Mouse (Mus musculus) telencephalon, adult 2 months (tissue): ENCODE results near the gene Pcnx3.

ENCODE experiments used
- DNase-seq: peaks from one replicate; pipeline ENCODE4 v3.0.0-alpha.2; 2011; ENCODE audit warnings: low read depth, low spot score

The Pcnx3 gene

DNA sequence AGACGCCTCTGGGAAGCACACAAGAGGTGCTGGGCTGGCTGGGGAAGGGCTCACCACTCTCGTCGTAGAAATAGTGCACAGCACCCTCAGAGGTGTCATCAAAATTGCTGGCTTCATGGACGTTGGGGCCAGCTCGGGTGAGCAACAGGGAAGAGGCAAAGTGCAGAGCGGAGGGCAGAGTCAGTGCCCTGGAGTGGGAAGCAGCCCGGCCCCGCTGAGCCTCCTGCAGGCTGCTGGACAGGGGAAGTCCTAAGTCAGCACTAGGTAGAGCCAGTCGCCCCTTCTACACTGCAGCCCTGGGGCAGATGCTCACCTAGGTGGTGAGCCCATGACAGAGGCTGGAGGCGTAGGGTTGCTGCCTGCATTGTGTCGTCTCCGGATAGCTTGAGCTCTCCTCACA, 4.5 kb downstream of the Pcnx3 start:
- DNase-seq, result no peak

DNA sequence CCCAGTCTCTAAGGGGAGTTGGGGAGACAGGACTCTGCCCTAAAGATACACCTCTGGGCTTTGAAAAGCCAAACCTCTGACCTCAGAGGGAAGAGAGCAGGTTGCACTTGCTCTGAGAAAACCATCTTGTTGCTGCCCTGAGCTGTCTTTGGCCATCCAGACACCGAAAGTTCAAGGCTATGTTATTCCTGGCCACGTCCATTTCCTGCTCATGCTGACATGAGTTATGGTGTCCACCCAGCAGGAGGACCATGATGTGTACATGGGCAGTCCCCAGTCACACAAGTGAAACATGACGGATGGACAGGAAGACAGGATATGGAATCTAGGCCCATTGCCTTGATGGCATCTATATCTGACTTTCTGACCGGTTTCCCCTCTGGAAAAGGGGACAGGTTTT, 8.3 kb downstream of the Pcnx3 start:
- no peak for DNase-seq

DNA sequence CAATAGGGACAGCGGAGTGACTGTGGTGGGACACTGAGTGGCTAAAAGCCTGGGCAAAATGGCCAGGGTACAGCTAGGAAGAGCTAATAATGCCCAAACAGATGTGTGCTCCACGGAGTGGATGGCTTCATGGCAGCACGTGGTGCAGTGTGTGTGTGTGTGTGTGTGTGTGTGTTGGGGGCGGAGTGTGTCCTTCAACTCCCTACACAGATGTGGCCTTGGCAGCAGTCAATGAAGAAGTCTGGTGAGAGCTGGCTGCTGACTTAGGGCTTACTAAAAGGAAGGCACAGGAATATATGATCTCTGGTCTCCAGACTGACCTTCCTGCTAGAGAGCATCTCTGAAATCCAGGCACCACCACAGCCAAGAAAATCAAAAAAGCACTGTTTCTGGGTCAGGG, 20.3 kb downstream of the Pcnx3 start:
- DNase-seq, result no peak

DNA sequence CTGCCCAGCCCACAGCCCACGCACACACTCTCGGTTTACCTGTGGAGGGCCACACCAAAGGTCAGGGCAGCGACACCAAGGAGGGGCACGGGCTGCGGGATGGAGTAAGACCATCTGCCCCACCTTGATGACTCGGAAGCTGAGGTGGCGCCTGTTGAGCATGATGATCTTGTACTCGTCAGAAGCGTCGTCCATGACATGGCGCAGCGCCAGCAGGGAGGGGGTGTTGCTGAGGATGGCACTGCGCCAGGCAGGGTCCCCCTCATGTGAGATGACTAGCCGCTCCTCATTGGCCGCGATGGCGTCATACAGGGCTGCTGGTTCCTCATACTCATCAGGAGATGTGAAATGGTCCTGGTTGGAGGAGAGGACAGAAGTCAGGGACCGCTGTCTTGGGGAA, 22.3 kb downstream of the Pcnx3 start:
- no peak for DNase-seq

DNA sequence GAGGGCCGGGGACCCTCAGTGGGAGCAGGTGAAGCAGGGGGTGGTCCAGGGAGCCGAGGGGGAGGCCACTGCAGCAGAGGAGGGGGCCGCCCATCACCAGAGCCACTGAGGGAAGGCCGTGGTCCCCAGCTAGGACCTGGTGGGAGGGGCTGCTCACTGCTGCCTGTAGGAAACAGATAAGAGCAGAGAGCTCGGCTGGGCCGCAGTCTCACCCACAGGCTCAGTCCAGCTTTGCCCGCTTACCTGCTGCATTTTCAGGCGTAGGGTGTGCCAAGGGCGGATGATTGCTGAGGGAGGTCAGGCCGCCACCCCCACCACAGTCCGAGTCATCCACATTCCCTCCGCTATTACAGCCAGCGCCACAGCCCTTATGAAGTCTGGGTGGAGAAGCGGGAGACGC, 23.2 kb downstream of the Pcnx3 start:
- DNase-seq, result no peak

DNA sequence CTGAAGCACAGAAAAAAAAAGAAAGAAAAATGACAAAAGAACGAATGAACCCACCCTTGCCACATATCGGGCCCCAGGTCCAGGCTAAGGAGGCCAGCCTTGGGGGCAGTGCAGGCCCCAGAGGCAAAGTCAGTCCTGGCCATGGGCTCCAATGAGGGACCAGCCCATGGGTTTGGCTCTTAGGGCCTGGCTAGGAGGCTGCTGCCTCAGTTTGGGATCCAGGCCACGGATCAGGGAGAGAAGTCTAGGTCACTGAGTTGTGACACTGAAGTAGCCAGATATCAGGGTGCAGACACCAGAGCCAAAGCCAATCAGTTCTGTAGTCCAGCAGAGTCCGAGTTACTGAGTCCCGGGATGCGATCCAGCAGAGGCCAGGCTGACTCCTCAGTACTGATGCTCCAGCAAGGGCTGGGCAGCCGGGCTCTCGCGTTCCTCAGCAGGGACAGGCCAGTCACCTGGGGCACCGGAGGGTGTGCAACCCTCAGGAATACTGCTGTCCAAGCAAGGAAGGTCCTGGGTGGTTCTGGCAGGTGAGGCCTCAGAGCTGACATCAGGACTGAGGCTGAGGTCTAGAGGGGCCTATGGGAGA, 23.9 kb downstream of the Pcnx3 start:
- no peak for DNase-seq

DNA sequence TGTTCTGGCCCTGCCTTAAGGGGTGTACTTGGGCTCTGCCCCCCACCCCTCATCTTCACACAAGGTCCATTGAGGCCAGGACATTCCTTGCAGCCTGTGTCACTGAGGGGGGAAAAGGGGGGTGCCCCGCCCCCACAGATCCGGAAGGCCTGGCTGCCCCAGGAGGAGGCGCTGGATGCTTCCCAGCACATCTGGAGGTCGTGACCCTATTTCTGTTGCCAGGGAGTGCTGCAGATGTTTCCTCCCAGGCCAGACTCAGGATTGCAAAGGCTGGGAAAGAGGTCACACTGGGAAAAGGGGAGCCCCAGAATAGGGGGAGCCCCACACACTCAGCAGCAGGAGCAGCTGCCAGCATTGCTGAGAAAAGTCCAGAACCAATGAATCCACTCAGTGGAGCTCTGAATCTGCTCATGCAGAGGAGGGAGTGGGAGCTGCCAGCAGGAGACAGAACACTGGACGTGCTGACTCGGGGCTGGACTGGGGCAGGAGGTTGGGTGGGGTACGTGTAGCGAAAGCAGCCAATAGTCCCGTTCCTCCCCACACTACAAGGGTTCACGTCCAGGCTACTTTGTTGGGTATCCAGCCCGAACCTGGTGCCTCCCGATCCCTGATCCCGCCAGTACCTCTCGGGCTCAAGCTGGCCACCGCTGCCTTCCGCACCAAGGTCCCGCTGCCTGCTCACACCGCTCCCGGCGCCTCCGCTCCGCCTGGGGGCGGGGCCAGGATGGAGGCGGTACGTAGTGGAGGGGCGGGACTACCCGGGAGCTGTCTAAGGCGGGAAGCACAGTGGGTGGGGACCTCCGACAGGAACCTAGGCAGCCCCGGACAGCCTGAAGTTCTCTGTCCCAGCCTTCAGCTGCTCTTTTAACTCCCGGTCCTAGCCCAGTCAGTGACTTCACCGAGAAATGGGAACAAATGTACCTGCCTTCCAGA, 25.5 kb downstream of the Pcnx3 start, which contains the start of gene Sipa1:
Gene Sipa1, minus strand, starts transcription at position 727 of the 933 bp plus-strand sequence.
- DNase-seq, result no peak

DNA sequence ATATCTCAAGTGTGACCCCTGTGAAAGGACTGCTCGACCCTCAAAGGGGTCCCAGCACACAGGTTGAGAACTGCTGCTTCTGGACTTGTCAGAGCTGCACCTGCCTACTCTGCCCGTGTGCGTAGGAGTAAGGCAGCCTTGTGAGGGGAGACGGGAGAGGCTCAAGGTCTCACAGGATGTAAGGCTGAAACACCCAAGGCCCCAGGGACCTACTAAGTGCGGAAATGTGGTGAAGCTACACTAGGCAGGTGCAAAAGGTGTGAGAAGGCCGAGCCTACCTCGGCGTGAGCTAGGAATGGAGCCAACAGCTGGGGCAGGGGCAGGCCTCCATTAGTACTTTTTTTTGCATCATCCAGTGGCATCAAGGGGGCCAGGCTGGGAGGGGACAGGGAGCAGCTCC, 26.4 kb downstream of the Pcnx3 start:
- DNase-seq, result no peak

DNA sequence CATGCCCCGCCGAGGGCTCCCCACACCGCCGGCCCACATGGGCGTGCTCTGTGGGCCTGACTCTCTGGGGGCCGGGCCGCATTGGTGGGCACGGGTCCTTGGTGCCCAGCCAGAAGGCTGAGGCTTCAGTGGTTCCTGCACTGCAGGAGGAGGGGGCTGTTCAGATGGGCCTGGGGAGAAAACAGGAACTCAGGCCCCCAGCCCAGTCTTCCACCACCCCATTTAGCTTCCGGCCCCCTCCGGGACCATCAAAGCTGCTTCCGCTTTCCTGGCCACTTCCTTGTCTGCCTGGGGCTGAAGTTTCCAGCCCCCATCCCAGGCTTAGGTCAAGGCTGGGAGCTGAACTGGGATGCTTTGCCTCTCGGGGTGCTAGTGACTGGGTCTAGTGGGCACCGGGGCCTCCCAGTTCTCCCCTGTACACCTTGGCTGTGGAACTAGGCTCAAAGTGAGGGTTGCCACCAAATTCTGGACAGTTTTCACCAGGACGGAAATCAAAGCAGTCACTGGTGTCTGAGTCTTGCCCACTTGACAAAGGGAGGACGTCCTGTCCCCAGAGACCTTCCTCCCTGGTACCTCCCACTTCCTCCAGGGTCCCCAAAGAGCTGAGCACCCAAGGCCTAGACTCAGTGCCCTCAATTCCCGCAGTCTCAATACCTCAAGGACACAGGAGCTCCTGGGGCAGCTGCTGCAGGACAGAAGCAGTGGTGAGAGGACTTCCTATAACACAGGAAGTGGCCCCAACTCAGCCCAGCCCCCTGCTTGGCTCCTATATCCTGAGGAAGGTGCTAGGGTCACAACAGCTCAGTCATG, 27.6 kb downstream of the Pcnx3 start:
- DNase-seq, result no peak

DNA sequence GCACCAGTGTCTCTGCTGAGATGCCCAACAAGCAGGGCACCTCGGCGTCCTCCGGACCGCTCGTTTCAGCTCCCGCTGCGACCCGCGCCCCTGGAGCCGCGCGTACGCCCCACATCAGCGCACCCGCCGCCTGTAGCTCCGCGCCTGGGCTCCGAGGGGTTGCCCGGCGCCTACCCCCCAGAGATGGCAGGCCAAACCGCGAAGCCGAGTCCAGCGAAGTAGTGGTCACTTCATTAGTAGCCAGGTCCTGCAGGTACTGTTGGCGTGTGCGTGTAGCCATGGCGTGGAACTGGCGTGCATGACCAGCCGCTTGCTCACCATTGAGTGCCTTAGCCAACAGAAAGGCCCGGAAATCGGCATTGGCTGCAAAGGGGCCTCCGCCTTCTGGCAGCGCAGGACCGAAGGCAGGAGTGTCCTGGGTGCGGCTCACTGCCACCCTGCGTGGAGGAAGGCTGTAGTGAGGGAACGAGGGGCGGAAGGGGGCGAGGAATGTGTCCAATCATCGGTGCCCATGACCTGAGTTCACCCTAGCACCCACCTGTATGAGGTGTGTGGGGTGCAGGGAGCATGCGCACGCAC, 33.9 kb downstream of the Pcnx3 start:
- DNase-seq, result no peak

DNA sequence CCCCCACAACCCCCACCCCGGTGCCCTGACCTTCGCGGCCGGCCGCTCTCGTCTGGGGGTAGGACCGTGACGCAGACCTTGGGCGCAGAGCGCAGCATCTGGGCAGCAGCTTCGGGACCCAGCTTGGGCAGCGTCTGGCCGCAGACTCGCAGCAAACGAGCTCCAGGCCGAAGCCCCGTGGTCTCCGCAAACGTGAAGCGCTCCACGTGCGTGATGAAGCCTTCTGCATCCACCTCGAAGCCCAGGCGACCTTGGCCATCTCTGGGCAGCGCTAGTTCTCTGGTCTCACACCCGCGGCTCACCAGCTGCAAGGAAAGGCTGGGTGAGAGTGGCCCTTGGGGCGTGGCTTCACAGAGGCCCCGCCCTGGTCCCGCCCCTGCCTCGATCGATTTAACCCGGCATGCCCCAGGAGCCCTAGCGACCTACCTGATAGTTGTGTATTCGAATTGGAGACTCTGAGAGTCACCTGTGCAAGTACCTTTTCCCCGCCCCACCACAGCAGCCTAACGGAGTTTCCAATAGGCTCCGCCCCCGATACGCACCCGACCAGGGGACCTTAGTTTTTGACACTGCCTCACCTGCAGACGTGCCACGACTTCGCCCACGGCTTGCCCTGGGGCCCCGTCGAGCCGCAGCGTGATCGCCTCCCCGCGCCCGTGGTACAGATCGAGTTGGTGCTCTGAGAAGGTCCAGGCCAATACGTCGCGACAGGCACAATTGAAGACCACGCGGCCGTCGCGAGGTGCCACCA, 34.6 kb downstream of the Pcnx3 start:
- DNase-seq, result no peak

DNA sequence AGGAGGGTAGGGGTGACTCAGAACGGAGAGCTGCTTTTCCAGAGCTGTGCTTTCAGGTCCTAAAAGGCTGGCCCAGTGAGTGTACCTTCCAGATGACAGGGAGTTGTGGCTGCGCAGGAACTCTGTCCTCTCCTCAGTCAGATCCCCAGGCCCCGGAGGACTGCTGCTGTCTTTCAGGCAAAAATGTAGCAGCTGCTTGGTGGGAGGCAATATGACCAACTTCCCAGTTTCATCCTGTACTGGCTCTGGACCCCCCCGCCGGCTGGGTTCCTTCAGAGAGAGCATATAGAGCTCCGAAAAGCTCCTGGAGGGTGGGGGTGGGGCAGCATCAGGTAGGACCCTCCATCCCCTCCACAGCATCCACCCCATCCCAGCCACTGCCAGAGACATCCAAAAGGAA, 36.1 kb downstream of the Pcnx3 start:
- DNase-seq, result no peak

DNA sequence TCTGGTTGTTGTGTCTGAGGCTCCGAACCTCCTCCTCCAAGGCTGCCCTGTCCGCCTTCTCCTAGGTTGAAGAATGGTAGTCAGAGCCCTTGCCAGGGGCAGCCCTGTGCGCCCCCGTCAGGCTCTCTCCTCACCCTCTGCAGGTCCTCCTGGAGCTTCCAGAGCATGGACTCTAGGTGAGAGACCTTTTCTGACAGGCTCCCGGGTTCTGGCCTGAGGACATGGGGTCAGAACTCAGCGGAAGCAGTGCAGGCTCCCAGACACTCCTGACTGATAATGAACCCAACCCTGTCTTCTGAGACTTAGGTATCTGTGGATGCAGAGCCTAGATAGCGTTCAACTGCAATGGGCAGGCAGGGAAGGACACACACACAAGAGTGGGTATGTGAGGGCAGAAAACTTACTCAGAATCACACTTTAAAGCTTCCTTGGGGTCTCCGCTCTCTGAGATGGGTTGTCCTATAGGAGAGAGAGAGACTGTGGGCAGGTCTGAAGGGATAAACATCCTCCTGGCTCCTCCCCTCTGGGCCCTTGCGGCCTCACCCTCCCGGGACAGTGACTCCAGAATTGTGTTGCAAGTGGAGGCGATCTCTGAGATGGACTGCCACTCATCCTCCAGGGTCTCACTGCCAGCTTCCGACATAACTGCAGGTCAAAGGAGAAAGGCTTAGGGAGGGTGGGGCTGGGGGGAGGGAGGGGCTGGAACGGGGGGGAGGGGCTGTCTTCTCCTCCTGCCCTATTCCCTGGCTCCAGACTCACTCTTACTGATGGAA, 37.0 kb downstream of the Pcnx3 start:
- DNase-seq, result no peak

DNA sequence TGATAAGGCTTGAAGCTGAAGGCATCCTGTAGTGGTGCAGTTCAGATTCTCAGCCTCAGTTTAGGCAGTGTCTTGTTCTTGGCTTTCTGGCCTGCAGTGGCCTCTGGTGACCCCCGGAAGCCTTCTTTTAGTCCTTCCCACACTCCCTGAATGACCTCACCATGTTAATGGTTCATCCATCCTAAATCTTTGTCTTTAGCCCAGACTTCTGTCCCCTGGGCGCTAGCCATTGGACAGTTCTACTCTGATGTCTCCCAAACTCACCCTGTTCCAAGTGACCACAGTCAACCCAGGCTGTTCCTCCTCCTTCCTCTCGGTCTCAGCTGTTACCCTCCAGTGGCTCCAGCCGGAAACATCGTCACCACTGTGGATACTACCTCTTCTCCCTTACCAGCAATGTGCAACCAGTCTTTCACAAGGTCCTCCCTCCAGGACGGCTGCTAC, 39.4 kb downstream of the Pcnx3 start:
- DNase-seq, result no peak

DNA sequence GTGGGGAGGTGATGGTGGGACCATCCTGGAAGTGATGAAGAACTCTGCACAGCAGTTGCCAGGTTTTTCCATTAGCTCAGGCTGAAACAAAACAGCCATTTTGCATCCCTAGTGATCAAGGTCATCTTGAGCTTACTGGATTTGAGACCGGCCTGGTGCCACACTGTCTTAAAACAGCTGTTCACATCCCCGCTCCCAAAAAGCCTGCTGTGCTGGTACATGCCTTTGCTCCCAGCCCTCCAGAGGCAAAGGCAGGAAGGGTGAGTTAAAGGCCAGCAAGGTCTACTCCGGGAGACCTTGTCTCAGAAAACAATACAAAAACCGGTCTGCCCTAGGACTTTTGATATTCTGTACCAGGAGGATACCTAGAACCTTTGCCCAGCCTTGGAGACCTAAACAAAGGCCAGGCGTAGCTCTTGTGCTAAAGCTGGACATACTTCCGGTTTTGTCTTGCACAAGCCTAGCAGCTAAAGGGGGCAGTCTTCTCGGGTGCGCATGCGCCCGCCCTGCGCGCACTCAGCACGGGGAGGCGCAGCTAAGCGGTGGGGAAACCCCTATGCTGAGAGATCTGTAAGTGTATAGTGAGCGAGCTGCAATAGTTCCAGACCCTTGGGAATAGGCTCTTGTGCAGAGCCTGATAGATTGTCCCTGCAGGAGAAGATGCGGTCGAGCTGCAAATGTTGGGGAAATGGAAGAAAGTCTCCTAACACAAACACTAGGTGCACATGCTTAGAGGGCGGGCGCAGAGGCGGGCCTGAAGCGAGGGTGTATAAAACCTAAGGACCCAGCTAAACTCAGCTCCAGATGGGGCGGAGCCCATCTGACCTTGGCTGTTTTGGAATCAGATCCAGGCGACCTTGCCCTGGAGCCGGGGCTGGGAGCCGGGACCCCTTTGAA, 40.1 kb downstream of the Pcnx3 start:
- DNase-seq, result peak; percentile 86

DNA sequence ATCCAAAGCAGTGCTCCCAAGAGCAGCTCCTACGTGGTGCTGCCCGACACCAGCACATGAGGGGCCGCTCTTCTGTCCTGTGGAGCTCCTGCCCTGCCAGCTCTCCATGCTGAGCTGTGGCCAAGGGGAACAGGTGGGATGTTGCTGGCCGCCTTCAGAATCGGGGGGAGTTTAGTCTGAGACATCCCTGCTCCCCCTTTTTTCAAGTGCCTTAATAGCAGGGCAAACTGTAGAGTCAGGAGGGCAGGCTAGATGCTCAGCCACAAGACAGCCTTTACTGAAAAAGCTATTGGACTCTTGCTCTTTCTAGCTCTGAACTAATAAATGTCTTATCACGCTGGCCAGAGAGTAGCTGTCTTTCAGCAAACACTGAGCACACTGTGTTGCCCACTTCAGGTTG, 40.9 kb downstream of the Pcnx3 start:
- no peak for DNase-seq

DNA sequence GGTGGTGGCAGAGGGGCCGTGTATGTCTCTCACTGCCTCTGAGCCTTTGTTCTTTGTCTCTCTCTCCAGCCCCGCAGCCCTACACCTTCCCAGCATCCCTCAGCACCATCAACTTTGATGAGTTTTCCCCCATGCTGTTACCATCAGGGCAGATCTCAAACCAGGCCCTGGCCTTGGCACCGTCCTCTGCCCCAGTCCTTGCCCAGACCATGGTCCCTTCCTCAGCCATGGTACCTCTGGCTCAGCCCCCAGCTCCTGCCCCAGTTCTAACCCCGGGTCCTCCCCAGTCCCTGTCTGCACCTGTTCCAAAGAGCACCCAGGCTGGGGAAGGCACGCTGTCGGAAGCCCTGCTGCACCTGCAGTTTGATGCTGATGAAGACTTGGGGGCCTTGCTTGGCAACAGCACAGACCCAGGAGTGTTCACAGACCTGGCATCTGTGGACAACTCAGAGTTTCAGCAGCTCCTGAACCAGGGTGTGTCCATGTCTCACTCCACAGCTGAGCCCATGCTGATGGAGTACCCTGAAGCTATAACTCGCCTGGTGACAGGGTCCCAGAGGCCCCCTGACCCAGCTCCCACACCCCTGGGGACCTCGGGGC, 41.9 kb downstream of the Pcnx3 start:
- no peak for DNase-seq

DNA sequence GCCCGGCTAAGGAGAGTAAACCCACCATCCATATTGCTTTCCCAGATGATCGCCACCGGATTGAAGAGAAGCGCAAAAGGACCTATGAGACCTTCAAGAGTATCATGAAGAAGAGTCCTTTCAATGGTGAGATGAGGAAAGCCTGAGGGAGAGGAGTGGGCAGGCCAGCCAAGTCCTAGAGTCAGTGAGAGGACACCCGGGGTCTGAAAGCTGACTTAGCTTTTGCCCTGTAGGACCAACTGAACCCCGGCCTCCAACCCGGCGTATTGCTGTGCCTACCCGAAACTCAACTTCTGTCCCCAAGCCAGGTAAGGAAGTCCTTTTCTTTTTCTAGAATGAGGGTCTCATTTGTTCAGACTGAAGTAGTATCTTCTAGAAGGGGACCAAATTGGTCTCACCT, 43.4 kb downstream of the Pcnx3 start:
- DNase-seq, result no peak

DNA sequence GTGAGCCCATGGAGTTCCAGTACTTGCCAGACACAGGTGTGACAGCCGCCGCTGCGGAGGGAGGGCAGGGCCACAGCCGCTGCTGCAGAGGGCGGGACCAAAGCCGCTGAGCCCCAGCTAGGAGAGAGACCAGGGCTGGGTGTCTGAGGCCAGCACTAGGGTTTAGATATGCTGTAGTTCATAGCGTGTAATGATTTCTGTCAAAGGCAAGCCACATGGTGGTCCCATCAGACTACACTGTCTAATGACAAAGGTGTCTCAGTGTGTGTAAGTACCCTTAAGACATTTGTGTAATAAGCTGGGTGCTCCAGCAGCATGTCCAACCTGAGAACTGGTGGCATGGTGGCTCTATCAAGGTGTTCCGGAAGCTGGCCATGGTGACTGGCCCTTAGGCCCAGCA, 47.1 kb downstream of the Pcnx3 start:
- no peak for DNase-seq
